Mouse (Mus musculus): ENCODE results near the gene Pycard.
A peak's percentile ranks its signal among the peaks of the same experiment; 100 is the strongest.
"Not testable (repeated sequence)": the region's sequence is repeated elsewhere in the genome, so short reads cannot be mapped to it uniquely, and the experiment has no call there.

Gene Pycard

GRCm38 (mm10) chr7:128003098-128003497 is 9.4 kb upstream of the Pycard start:
- DNase-seq = no peak

DNA sequence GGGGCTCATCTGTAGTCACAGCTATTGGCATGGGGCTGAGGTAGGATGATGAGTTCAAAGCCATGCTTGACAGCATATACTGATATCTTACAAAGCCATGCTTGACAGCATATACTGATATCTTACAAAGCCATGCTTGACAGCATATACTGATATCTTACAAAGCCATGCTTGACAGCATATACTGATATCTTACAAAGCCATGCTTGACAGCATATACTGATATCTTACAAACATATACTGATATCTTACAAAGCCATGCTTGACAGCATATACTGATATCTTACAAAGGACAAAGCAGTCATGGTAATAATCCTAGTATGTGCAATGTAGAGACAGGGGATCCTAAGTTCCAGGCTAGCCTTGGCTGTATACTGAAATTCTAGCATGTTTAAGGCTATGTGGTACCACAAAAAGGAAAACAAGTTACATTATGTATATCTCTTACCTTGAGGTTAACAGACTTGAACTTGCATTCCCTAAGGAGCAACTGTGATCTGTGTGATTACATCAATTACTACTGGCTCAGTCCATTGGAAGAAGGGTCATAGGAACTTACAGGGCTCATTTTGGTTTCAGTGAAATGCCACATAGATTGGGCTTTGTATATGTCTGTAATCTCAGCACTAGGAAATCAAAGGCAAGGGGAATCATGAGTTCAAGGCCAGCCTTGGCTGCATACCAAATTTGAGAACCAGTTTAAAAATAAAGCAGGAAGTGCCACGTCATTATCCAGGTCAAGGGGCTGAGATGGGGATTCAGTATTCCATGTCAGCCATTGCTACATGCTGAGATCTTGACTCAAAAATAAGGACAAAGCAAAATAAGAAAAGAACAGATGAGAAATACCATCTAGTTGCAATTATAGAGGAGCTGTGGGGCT is 6.6 kb upstream of the Pycard start:
- DNase-seq = no peak

DNA sequence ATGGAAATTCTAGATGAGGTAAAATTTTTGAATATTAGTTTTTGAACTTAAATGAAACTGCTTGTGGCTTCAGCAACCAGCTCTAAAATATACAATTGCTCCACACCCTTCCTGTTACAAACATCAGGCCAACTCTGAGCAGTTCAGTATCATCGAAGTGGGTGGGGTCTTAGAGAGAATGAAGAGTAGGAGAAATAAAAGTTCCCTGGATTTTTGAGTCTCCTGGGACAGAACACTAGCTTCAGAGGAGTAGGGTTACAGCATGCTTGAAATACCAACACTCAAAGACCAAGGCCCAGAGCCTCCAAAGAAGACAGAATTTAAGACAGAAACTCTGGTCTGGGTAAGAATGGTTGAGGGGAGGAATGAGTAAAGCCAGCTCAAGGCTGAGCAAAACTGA is 5.8 kb upstream of the Pycard start:
- no peak for DNase-seq

- no peak for DNase-seq
Measured at GRCm38 (mm10) chr7:127992488-127993340, 953 bp downstream of the Pycard start.

GRCm38 (mm10) chr7:127991643-127992487 is 1.8 kb downstream of the Pycard start:
- peak; percentile 76 for DNase-seq

- no peak for DNase-seq
Measured at GRCm38 (mm10) chr7:127988904-127989303, 4.8 kb downstream of the Pycard start.

DNA sequence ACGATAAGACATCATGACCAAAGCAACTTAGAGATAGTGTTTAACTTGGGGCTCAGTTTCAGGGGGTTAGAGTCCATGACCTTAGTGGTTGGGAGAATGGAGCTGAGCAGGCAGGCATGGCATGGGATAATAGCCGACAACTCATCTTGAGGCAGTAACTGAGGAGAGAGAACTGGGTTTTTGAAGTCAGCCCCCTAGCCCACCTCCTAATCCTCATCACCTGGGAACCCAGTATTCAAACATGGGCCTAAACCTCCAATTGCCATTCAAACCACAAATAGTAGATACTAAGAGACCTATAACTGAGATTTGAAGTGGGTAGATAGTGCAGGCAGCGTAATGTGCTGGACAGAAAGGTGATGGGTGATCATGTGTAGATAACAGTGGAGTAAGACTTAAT is 13.1 kb downstream of the Pycard start:
- no peak for DNase-seq

DNA sequence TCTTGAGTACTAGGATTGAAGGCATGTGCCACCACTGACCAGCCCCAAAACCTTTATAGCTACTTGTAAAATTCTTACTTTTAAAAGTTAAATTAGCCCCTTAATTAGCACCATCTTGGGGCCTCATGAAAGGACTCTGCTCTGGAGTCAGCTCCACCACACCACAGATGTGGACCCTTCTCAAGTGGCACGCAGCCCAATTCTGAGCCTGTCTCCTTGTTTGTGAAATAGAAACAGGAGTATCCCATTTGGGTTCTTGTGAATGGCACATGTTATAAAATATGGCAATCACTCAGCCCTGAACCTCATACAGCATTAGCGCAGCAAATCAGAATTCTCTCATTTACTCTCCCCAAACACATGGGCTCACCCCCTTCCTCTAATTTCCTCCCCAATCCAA is 14.8 kb downstream of the Pycard start:
- no peak for DNase-seq

- DNase-seq = no peak
Measured at GRCm38 (mm10) chr7:127974413-127974930, 19.2 kb downstream of the Pycard start.

GRCm38 (mm10) chr7:127967922-127968828 is 25.5 kb downstream of the Pycard start:
- peak; percentile 90 for DNase-seq

GRCm38 (mm10) chr7:127967004-127967921 is 26.4 kb downstream of the Pycard start, which contains the start of gene Fus:
Gene Fus (plus strand): TSS chr7:127967457.
- peak; percentile 96 for DNase-seq

DNA sequence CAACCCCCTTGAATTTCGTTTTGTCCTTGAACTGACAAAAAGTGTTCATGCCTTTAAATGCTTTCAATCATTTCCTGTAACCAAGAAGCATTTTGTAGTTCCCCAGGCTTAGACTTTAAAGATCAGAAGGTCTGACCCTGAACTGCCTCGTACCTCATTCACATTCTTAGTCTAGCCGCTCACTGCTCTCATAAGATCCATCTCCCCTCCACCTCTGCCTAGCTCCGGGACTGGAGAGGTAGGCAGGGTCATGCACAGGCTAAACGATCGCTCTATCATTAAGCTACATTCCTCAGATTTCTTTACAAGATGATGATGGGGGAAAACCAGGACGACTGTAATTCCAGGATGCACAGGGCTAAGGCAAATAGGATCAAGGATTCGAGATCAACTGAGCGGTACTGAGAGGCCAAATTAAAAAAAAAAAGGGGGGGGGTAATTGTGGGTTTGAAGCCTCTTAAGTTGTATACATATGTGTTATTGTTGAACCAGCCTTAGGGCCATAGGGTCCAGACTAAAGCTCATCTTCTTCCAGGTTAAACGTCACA is 27.2 kb downstream of the Pycard start:
- peak; percentile 44 for DNase-seq

DNA sequence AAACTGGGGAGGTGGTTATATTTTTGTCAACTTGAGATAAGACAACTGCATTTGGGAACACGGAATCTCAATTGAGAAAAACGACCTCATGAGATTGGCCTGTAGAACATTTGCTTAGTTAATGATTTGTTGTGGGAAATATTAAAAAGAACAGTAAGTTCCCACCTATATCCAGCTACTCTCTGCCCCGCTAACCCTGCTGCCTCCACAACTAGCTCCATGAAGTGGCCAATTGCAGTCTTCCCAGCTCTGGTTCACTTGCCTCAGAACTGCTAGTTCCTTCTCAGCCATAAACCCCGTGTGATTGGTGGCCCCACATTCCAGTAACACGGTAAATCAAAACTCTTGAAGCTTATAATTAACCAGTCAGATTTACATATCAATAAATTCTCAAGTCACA is 34.3 kb downstream of the Pycard start:
- DNase-seq = no peak

GRCm38 (mm10) chr7:127952864-127953581 is 40.6 kb downstream of the Pycard start:
- DNase-seq = no peak

GRCm38 (mm10) chr7:127946470-127947023 is 47.1 kb downstream of the Pycard start, which contains the start of gene Prss36:
Gene Prss36 (minus strand): TSS chr7:127946725.
- no peak for DNase-seq

DNA sequence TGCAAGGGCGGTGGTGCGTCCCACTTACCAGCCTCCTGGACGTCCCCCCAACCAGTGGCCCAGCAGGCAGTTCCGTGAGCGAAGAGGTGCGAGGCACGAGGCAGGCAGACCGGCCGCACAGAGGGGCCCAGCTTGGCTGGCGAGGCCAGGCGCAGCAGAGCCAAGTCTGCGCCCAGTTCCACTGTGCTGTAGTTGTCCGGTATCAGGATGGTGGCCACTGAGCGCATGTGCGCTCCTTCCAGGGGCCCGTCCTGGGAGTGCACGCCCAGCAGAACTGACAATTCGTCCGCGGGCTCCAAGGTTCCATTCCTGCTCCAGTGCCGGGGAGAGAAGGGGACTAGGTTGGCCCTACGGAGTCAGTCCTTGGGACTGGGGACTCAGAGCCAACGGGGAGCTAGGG is 49.1 kb downstream of the Pycard start:
- peak; percentile 49 for DNase-seq

GRCm38 (mm10) chr7:127942097-127942496 is 51.6 kb downstream of the Pycard start:
- DNase-seq = not testable (repeated sequence)

Data from embryo, embryonic 11 days (tissue).